Mouse (Mus musculus) left cerebral cortex, adult 11 months (tissue): ENCODE measurements around the gene Syt3.
A peak's percentile ranks its signal among the peaks of the same experiment; 100 is the strongest.

Source experiments
- DNase-seq: peaks from one replicate; pipeline ENCODE4 v3.0.0; 2022; ENCODE audit warnings: low spot score

The Syt3 gene

GRCm38 (mm10) chr7:44411144-44411543 lies 27.2 kb downstream of the Syt3 start:
- no peak for DNase-seq

- no peak for DNase-seq
Observed at GRCm38 (mm10) chr7:44413307-44413706, 29.4 kb downstream of the Syt3 start.

GRCm38 (mm10) chr7:44427666-44428065 lies 43.8 kb downstream of the Syt3 start:
- DNase-seq, result no peak

GRCm38 (mm10) chr7:44428171-44428950 lies 44.5 kb downstream of the Syt3 start:
- DNase-seq, result no peak

- peak; percentile 65 for DNase-seq
Observed at GRCm38 (mm10) chr7:44428968-44429521, 45.1 kb downstream of the Syt3 start, which contains the start of gene Lrrc4b. Lrrc4b (plus strand) TSS chr7:44429018.

GRCm38 (mm10) chr7:44429534-44430488 lies 45.9 kb downstream of the Syt3 start:
- DNase-seq, result no peak

- no peak for DNase-seq
Observed at GRCm38 (mm10) chr7:44432550-44432949, 48.6 kb downstream of the Syt3 start.

GRCm38 (mm10) chr7:44433371-44433770 lies 49.5 kb downstream of the Syt3 start:
- peak; percentile 42 for DNase-seq

- no peak for DNase-seq
Observed at GRCm38 (mm10) chr7:44434089-44434488, 50.2 kb downstream of the Syt3 start.

GRCm38 (mm10) chr7:44435796-44436195 lies 51.9 kb downstream of the Syt3 start:
- DNase-seq, result no peak

GRCm38 (mm10) chr7:44436267-44436666 lies 52.4 kb downstream of the Syt3 start:
- no peak for DNase-seq

- DNase-seq, result no peak
Observed at GRCm38 (mm10) chr7:44437188-44437587, 53.3 kb downstream of the Syt3 start.

GRCm38 (mm10) chr7:44437933-44438332 lies 54.0 kb downstream of the Syt3 start:
- no peak for DNase-seq

GRCm38 (mm10) chr7:44439696-44440095 lies 55.8 kb downstream of the Syt3 start:
- DNase-seq, result no peak

GRCm38 (mm10) chr7:44440479-44440878 lies 56.6 kb downstream of the Syt3 start:
- no peak for DNase-seq

GRCm38 (mm10) chr7:44441180-44441579 lies 57.3 kb downstream of the Syt3 start:
- no peak for DNase-seq

GRCm38 (mm10) chr7:44441648-44442109 lies 57.8 kb downstream of the Syt3 start:
- DNase-seq, result no peak

GRCm38 (mm10) chr7:44442407-44442821 lies 58.5 kb downstream of the Syt3 start:
- DNase-seq, result no peak

- no peak for DNase-seq
Observed at GRCm38 (mm10) chr7:44443268-44444173, 59.6 kb downstream of the Syt3 start.

- no peak for DNase-seq
Observed at GRCm38 (mm10) chr7:44444886-44445527, 61.1 kb downstream of the Syt3 start.

GRCm38 (mm10) chr7:44445528-44445923 lies 61.6 kb downstream of the Syt3 start:
- DNase-seq, result no peak
